Mouse (Mus musculus) hindbrain, embryonic 15.5 days (tissue): ENCODE results near the gene Fabp1. TPM values are rescaled to one million over a fixed set of nuclear protein-coding genes. Genes with fewer than 3 reads are reported as not detected.

Source experiments
- ATAC-seq: fragments of 200-750 bp; cut with Nextera tagmentation; 2 replicates; pipeline ENCODE4 v1.8.0; 2017; ENCODE audit warnings: low read depth, moderate number of reproducible peaks, moderate TSS enrichment; ENCODE audit not compliant: low FRiP score
- H3K27ac ChIP-seq: fragments of 300-500 bp; sonication (generic); replicated peaks from 2 replicates; pipeline ENCODE4 v1.5.1; 2015; ENCODE audit warnings: mild to moderate bottlenecking, inconsistent platforms
- H3K27me3 ChIP-seq: fragments of 300-500 bp; sonication (generic); 2 replicates; pipeline ENCODE4 v1.6.1; 2015; ENCODE audit warnings: control low read depth, inconsistent platforms
- H3K36me3 ChIP-seq: fragments of 300-500 bp; sonication (generic); 2 replicates; pipeline ENCODE4 v1.6.1; 2015; ENCODE audit warnings: control low read depth, inconsistent platforms
- H3K4me1 ChIP-seq: fragments of 300-500 bp; sonication (generic); replicated peaks from 2 replicates; pipeline ENCODE4 v1.6.1; 2015; ENCODE audit warnings: control low read depth, inconsistent platforms
- H3K4me2 ChIP-seq: fragments of 300-500 bp; sonication (generic); 2 replicates; pipeline ENCODE4 v1.6.1; 2015; ENCODE audit warnings: moderate library complexity, mild to moderate bottlenecking, inconsistent platforms
- H3K4me3 ChIP-seq: fragments of 300-500 bp; sonication (generic); 2 replicates; pipeline ENCODE4 v1.5.1; 2015; ENCODE audit warnings: mild to moderate bottlenecking, inconsistent platforms
- H3K9ac ChIP-seq: fragments of 300-500 bp; sonication (generic); 2 replicates; pipeline ENCODE4 v1.6.1; 2015; ENCODE audit warnings: inconsistent platforms
- H3K9me3 ChIP-seq: fragments of 300-500 bp; sonication (generic); 2 replicates; pipeline ENCODE4 v1.6.1; 2016; ENCODE audit warnings: control low read depth, inconsistent platforms
- WGBS: fragments of 180-500 bp; shearing (Covaris S2); methylation state at CpG from one replicate; pipeline ENCODE4 v1.1.7; 2015; 5-methylcytosine and 5-hydroxymethylcytosine counted together
- polyA plus RNA-seq: library from polyadenylated mRNA; unstranded; fragments of >200 nt; fragmentation: Nextera tagmentation; extraction: Ambion mirVana; gene quantifications from 2 replicates; pipeline ENCODE4 v1.2.1, GENCODE M21; 2015

Fabp1 gene
- polyA plus RNA-seq: 0.30 and 0.75 TPM in 2 replicates

- Histone ChIP-seq H3K4me1 (no peaks in the 10 kb centered on the region), H3K36me3 (no peaks in the 10 kb centered on the region), H3K9ac (no peak within 1 kb of the TSS), H3K27ac (no peak within 1 kb of the TSS), H3K4me2 (no peak within 1 kb of the TSS), H3K27me3 (no peaks in the 10 kb centered on the region), H3K4me3 (no peak within 1 kb of the TSS), H3K9me3 (no peaks in the 10 kb centered on the region)
- no peak for ATAC-seq
- 86% methylated on average over 4 of the region's 4 CpGs for WGBS
Observed at GRCm38 (mm10) chr6:71199612-71200011, at the start of gene Fabp1. Fabp1 (plus strand) TSS chr6:71199827.

- no peaks in the 10 kb centered on the region for H3K27me3 ChIP-seq
- H3K27ac ChIP-seq: no peak overlapping the region
- 30% methylated on average over 10 of the region's 10 CpGs for WGBS
- no peak overlapping the region for H3K4me3 ChIP-seq
- no peaks in the 10 kb centered on the region for H3K4me1 ChIP-seq
- ATAC-seq: no peak
- no peak overlapping the region for H3K9ac ChIP-seq
- H3K4me2 ChIP-seq: no peak overlapping the region
- no peaks in the 10 kb centered on the region; the same call in 1 of the 2 replicates for H3K9me3 ChIP-seq
- H3K36me3 ChIP-seq: no peaks in the 10 kb centered on the region
Observed at GRCm38 (mm10) chr6:71151098-71151497, 48.5 kb upstream of the Fabp1 start.

GRCm38 (mm10) chr6:71153486-71153885 lies 46.1 kb upstream of the Fabp1 start:
- H3K4me1 ChIP-seq: no peaks in the 10 kb centered on the region
- H3K36me3 ChIP-seq: no peaks in the 10 kb centered on the region
- H3K27me3 ChIP-seq: no peaks in the 10 kb centered on the region
- H3K9me3 ChIP-seq: no peaks in the 10 kb centered on the region; the same call in 1 of the 2 replicates
- H3K4me3 ChIP-seq: no peak overlapping the region
- ATAC-seq: no peak
- H3K9ac ChIP-seq: no peak overlapping the region
- H3K27ac ChIP-seq: no peak overlapping the region
- WGBS: 88% methylated on average over 4 of the region's 4 CpGs
- H3K4me2 ChIP-seq: no peak overlapping the region

- Histone ChIP-seq H3K4me2 (no peak overlapping the region), H3K9ac (no peak overlapping the region), H3K36me3 (no peaks in the 10 kb centered on the region), H3K27me3 (no peaks in the 10 kb centered on the region), H3K4me1 (no peaks in the 10 kb centered on the region), H3K4me3 (no peak overlapping the region), H3K9me3 (no peaks in the 10 kb centered on the region; the same call in 1 of the 2 replicates), H3K27ac (no peak overlapping the region)
- ATAC-seq: no peak
- 78% methylated on average over 6 of the region's 6 CpGs for WGBS
Observed at GRCm38 (mm10) chr6:71154861-71155260, 44.8 kb upstream of the Fabp1 start.

- H3K4me3 ChIP-seq: no peak overlapping the region
- H3K4me1 ChIP-seq: no peaks in the 10 kb centered on the region
- no peak overlapping the region for H3K4me2 ChIP-seq
- no peak overlapping the region for H3K9ac ChIP-seq
- H3K36me3 ChIP-seq: no peaks in the 10 kb centered on the region
- no peaks in the 10 kb centered on the region; the same call in 1 of the 2 replicates for H3K9me3 ChIP-seq
- WGBS: 79% methylated on average over 5 of the region's 5 CpGs
- H3K27me3 ChIP-seq: no peaks in the 10 kb centered on the region
- no peak for ATAC-seq
- H3K27ac ChIP-seq: no peak overlapping the region
Observed at GRCm38 (mm10) chr6:71156674-71157326, 42.8 kb upstream of the Fabp1 start.

GRCm38 (mm10) chr6:71161290-71161689 lies 38.3 kb upstream of the Fabp1 start:
- 84% methylated on average over 7 of the region's 7 CpGs for WGBS
- no peak for ATAC-seq

GRCm38 (mm10) chr6:71162269-71162668 lies 37.4 kb upstream of the Fabp1 start:
- H3K4me2 ChIP-seq: no peak overlapping the region
- no peak overlapping the region for H3K27ac ChIP-seq
- no peak overlapping the region for H3K9ac ChIP-seq
- no peaks in the 10 kb centered on the region for H3K9me3 ChIP-seq
- H3K27me3 ChIP-seq: no peaks in the 10 kb centered on the region
- WGBS: 61% methylated on average over 4 of the region's 4 CpGs
- no peaks in the 10 kb centered on the region for H3K4me1 ChIP-seq
- no peaks in the 10 kb centered on the region for H3K36me3 ChIP-seq
- H3K4me3 ChIP-seq: no peak overlapping the region
- no peak for ATAC-seq

More at GRCm38 (mm10) chr6:71161290-71161689, 38.3 kb upstream of the Fabp1 start:
- no peak overlapping the region for H3K9ac ChIP-seq
- no peak overlapping the region for H3K27ac ChIP-seq
- H3K36me3 ChIP-seq: no peaks in the 10 kb centered on the region
- no peaks in the 10 kb centered on the region for H3K4me1 ChIP-seq
- H3K9me3 ChIP-seq: no peaks in the 10 kb centered on the region; the same call in 1 of the 2 replicates
- no peaks in the 10 kb centered on the region for H3K27me3 ChIP-seq
- no peak overlapping the region for H3K4me3 ChIP-seq
- H3K4me2 ChIP-seq: no peak overlapping the region

- WGBS: 31% methylated on average over 6 of the region's 6 CpGs
- no peak overlapping the region for H3K9ac ChIP-seq
- H3K4me3 ChIP-seq: no peak overlapping the region
- H3K36me3 ChIP-seq: no peaks in the 10 kb centered on the region
- no peaks in the 10 kb centered on the region for H3K9me3 ChIP-seq
- no peaks in the 10 kb centered on the region for H3K4me1 ChIP-seq
- H3K27me3 ChIP-seq: no peaks in the 10 kb centered on the region
- ATAC-seq: no peak
- H3K4me2 ChIP-seq: no peak overlapping the region
- no peak overlapping the region for H3K27ac ChIP-seq
Observed at GRCm38 (mm10) chr6:71164394-71164793, 35.2 kb upstream of the Fabp1 start.

- no peaks in the 10 kb centered on the region for H3K4me1 ChIP-seq
- H3K9me3 ChIP-seq: no peaks in the 10 kb centered on the region
- no peaks in the 10 kb centered on the region for H3K36me3 ChIP-seq
- 54% methylated on average over 6 of the region's 6 CpGs for WGBS
- no peak overlapping the region for H3K4me3 ChIP-seq
- no peaks in the 10 kb centered on the region for H3K27me3 ChIP-seq
- H3K9ac ChIP-seq: no peak overlapping the region
- H3K4me2 ChIP-seq: no peak overlapping the region
- H3K27ac ChIP-seq: no peak overlapping the region
- ATAC-seq: peak; percentile 38; the same call in 1 of the 2 replicates
Observed at GRCm38 (mm10) chr6:71166551-71167169, 33.0 kb upstream of the Fabp1 start.

GRCm38 (mm10) chr6:71172812-71173580 lies 26.6 kb upstream of the Fabp1 start:
- no peak overlapping the region for H3K9ac ChIP-seq
- H3K4me1 ChIP-seq: no peaks in the 10 kb centered on the region
- no peak overlapping the region for H3K4me2 ChIP-seq
- no peaks in the 10 kb centered on the region for H3K36me3 ChIP-seq
- no peak for ATAC-seq
- no peaks in the 10 kb centered on the region for H3K9me3 ChIP-seq
- no peak overlapping the region for H3K27ac ChIP-seq
- WGBS: 90% methylated on average over 10 of the region's 10 CpGs
- H3K4me3 ChIP-seq: no peak overlapping the region
- H3K27me3 ChIP-seq: no peaks in the 10 kb centered on the region

- Histone ChIP-seq H3K36me3 (no peaks in the 10 kb centered on the region), H3K27ac (no peak overlapping the region), H3K4me3 (no peak overlapping the region), H3K9ac (no peak overlapping the region), H3K4me1 (no peaks in the 10 kb centered on the region), H3K9me3 (no peaks in the 10 kb centered on the region), H3K4me2 (no peak overlapping the region), H3K27me3 (no peaks in the 10 kb centered on the region)
- WGBS: 98% methylated on average over 1 of the region's 1 CpGs
- ATAC-seq: no peak
Observed at GRCm38 (mm10) chr6:71180596-71180995, 19.0 kb upstream of the Fabp1 start.

GRCm38 (mm10) chr6:71184941-71185604 lies 14.6 kb upstream of the Fabp1 start:
- Histone ChIP-seq H3K4me3 (no peak overlapping the region), H3K27me3 (no peaks in the 10 kb centered on the region), H3K9me3 (no peaks in the 10 kb centered on the region), H3K4me1 (no peaks in the 10 kb centered on the region), H3K27ac (no peak overlapping the region), H3K9ac (no peak overlapping the region), H3K36me3 (no peaks in the 10 kb centered on the region), H3K4me2 (no peak overlapping the region)
- WGBS: 89% methylated on average over 7 of the region's 7 CpGs
- no peak for ATAC-seq
